ENCODE assay signal across 21 mouse cellular contexts in genomic region chr15:100680381-100680780, GRCm38 (mm10). TPM values are rescaled to one million over a fixed set of nuclear protein-coding genes. Genes with fewer than 3 reads are reported as not detected.
A peak's percentile ranks its signal among the peaks of the same experiment; 100 is the strongest.
DNase-seq lines count a peak whose midpoint lies in the region; ATAC-seq and TF ChIP-seq lines count a peak whose summit lies in the region.
"Had no signal": no experiment of that assay in that cellular context is flagged by ENCODE, and none has a peak within 500 bp of the region (broad histone marks: within the 10 kb centered on the region; RNA-seq: fewer than 3 reads in every experiment).

No protein-coding gene starts in this region.

- no peaks in the 10 kb centered on the region for H3K36me3 ChIP-seq in hindbrain, postnatal 0 days (ENCODE audit: insufficient read depth, low read length)
- no peaks in the 10 kb centered on the region for H3K36me3 ChIP-seq in hindbrain, embryonic 14.5 days (replicated peaks; ENCODE audit: control insufficient read depth, insufficient read depth)
- H3K36me3 ChIP-seq in kidney, embryonic 16.5 days (ENCODE audit: insufficient read depth, low read length) = no peaks in the 10 kb centered on the region
- no peaks in the 10 kb centered on the region for H3K36me3 ChIP-seq in thymus, adult 2 months (ENCODE audit: control insufficient read depth, insufficient read depth, low read length)
- no peaks in the 10 kb centered on the region for H3K36me3 ChIP-seq in limb, embryonic 10.5 days
- H3K36me3 ChIP-seq: embryonic facial prominence, embryonic 15.5 days; forebrain, embryonic 10.5 days had no signal

- ATAC-seq in hindbrain, postnatal 0 days = no peak
- no peak for ATAC-seq in hindbrain, embryonic 14.5 days (ENCODE audit: low FRiP score)
- no peak; the same call in 1 of the 2 replicates for ATAC-seq in kidney, embryonic 16.5 days (ENCODE audit: low FRiP score, low TSS enrichment)
- ATAC-seq: forebrain, embryonic 14.5 days had no signal

- 57% methylated on average over 3 of the region's 3 CpGs for WGBS in hindbrain, postnatal 0 days
- 67% methylated on average over 3 of the region's 3 CpGs for WGBS in hindbrain, embryonic 14.5 days
- 34% methylated on average over 3 of the region's 3 CpGs for WGBS in kidney, embryonic 16.5 days
- 32% methylated on average over 3 of the region's 3 CpGs for WGBS in thymus, adult 2 months
- 54% methylated on average over 3 of the region's 3 CpGs for WGBS in limb, embryonic 10.5 days

- H3K27me3 ChIP-seq in hindbrain, postnatal 0 days (ENCODE audit: insufficient read depth, low read length) = no peaks in the 10 kb centered on the region
- no peaks in the 10 kb centered on the region for H3K27me3 ChIP-seq in hindbrain, embryonic 14.5 days (ENCODE audit: control insufficient read depth, insufficient read depth, low read length)
- H3K27me3 ChIP-seq in kidney, embryonic 16.5 days (ENCODE audit: insufficient read depth, low read length) = no peaks in the 10 kb centered on the region
- no peaks in the 10 kb centered on the region for H3K27me3 ChIP-seq in thymus, adult 2 months (ENCODE audit: control insufficient read depth, insufficient read depth, low read length)
- peaks cover 12% of the 10 kb centered on the region for H3K27me3 ChIP-seq in limb, embryonic 10.5 days (ENCODE audit: low read depth, poor library complexity, severe bottlenecking)

- no peak overlapping the region for H3K4me2 ChIP-seq in hindbrain, postnatal 0 days (ENCODE audit: low read depth, low read length)
- H3K4me2 ChIP-seq in hindbrain, embryonic 14.5 days (replicated peaks) = no peak overlapping the region
- 0 out of 2 replicates have a peak overlapping the region, but pooled peaks have one; percentile 19 for H3K4me2 ChIP-seq in kidney, embryonic 16.5 days (replicated peaks; ENCODE audit: low read depth, low read length)
- H3K4me2 ChIP-seq: embryonic facial prominence, embryonic 15.5 days had no signal

- H3K4me3 ChIP-seq in hindbrain, postnatal 0 days (ENCODE audit: low read length) = no peak overlapping the region
- H3K4me3 ChIP-seq in hindbrain, embryonic 14.5 days (replicated peaks; ENCODE audit: low read length) = no peak overlapping the region
- H3K4me3 ChIP-seq in kidney, embryonic 16.5 days (ENCODE audit: low read length) = no peak overlapping the region
- no peak overlapping the region for H3K4me3 ChIP-seq in thymus, adult 2 months (ENCODE audit: control insufficient read depth, insufficient read depth, low read length)
- no peak overlapping the region for H3K4me3 ChIP-seq in limb, embryonic 10.5 days
- H3K4me3 ChIP-seq: embryonic facial prominence, embryonic 15.5 days; erythroblast, embryonic 14.5 days; forebrain, embryonic 10.5 days; gastrocnemius, adult 2 months had no signal

- no peak for TF ChIP-seq POLR2A in thymus, adult 2 months (IDR thresholded peaks at IDR 0.05; ENCODE audit: control insufficient read depth, extremely low read depth, insufficient read depth, low read length, poor library complexity)

- TF ChIP-seq CTCF in hindbrain, postnatal 0 days (IDR thresholded peaks at IDR 0.05; ENCODE audit: low read depth) = no peak
- no peak for TF ChIP-seq CTCF in thymus, adult 2 months (IDR thresholded peaks at IDR 0.05; ENCODE audit: borderline replicate concordance, control insufficient read depth, extremely low read depth, insufficient read depth, low read length, poor library complexity)

- DNase-seq in hindbrain, postnatal 0 days (ENCODE audit: low spot score) = no peak
- no peak for DNase-seq in hindbrain, embryonic 14.5 days (ENCODE audit: low spot score)
- no peak for DNase-seq in kidney, postnatal 4 days
- peak; percentile 56 for DNase-seq in thymus, postnatal 0 days (ENCODE audit: low spot score)
- no peak for DNase-seq in thymus, adult 2 months
- no peak for DNase-seq in limb, embryonic 10.5 days (ENCODE audit: low spot score)
- DNase-seq: adrenal gland, postnatal 10 days; cerebellum, adult 11 months; cerebellum, adult 8-10 months; cerebellum, postnatal 14 days; embryo, embryonic 11 days; gastrocnemius, adult 2 months; gastrocnemius, postnatal 25 days; heart, postnatal 10 days; heart, postnatal 4 days had no signal

- H3K9me3 ChIP-seq in hindbrain, postnatal 0 days (ENCODE audit: low read length) = no peaks in the 10 kb centered on the region
- H3K9me3 ChIP-seq in hindbrain, embryonic 14.5 days (ENCODE audit: control insufficient read depth, low read length) = no peaks in the 10 kb centered on the region
- no peaks in the 10 kb centered on the region for H3K9me3 ChIP-seq in kidney, embryonic 16.5 days (ENCODE audit: low read length)
- no peaks in the 10 kb centered on the region for H3K9me3 ChIP-seq in limb, embryonic 10.5 days (replicated peaks)
- H3K9me3 ChIP-seq: embryonic facial prominence, embryonic 15.5 days; forebrain, embryonic 10.5 days had no signal

- no peak overlapping the region for H3K27ac ChIP-seq in hindbrain, postnatal 0 days
- no peak overlapping the region for H3K27ac ChIP-seq in hindbrain, embryonic 14.5 days
- H3K27ac ChIP-seq in kidney, embryonic 16.5 days (ENCODE audit: low read length) = peak overlapping the region; percentile 85
- no peak overlapping the region for H3K27ac ChIP-seq in thymus, adult 2 months (ENCODE audit: control insufficient read depth, insufficient read depth, low read length)
- H3K27ac ChIP-seq in limb, embryonic 10.5 days = no peak overlapping the region
- H3K27ac ChIP-seq: embryonic facial prominence, embryonic 15.5 days; forebrain, embryonic 10.5 days; gastrocnemius, adult 2 months had no signal

- H3K4me1 ChIP-seq in hindbrain, postnatal 0 days (ENCODE audit: insufficient read depth, low read length) = no peaks in the 10 kb centered on the region
- H3K4me1 ChIP-seq in hindbrain, embryonic 14.5 days (replicated peaks; ENCODE audit: control insufficient read depth, insufficient read depth, low read length) = no peaks in the 10 kb centered on the region
- H3K4me1 ChIP-seq in kidney, embryonic 16.5 days (ENCODE audit: insufficient read depth, low read length) = peaks cover 40% of the 10 kb centered on the region
- peaks cover 13% of the 10 kb centered on the region for H3K4me1 ChIP-seq in thymus, adult 2 months (replicated peaks; ENCODE audit: control insufficient read depth, insufficient read depth, low read length)
- H3K4me1 ChIP-seq in limb, embryonic 10.5 days = peaks cover 21% of the 10 kb centered on the region
- H3K4me1 ChIP-seq: embryonic facial prominence, embryonic 15.5 days had no signal

- H3K9ac ChIP-seq in hindbrain, postnatal 0 days (replicated peaks; ENCODE audit: low read length) = 0 out of 2 replicates have a peak overlapping the region, but pooled peaks have one; percentile 17
- no peak overlapping the region for H3K9ac ChIP-seq in hindbrain, embryonic 14.5 days
- peak overlapping the region; percentile 24; the same call in 1 of the 2 replicates for H3K9ac ChIP-seq in kidney, embryonic 16.5 days (replicated peaks; ENCODE audit: low read length)
- H3K9ac ChIP-seq: embryonic facial prominence, embryonic 15.5 days had no signal

RNA-seq across cellular contexts. Expression of gene Cela1, which starts 7.3 kb away (rescaled TPM):
- 1.8 and 4.7 TPM in 2 replicates for total RNA-seq in hindbrain, postnatal 0 days (2014; rRNA removed)
- 2.4 and 3.1 TPM in 2 replicates for polyA plus RNA-seq in hindbrain, postnatal 0 days (2015; fragmentation: Nextera tagmentation; extraction: Ambion mirVana)
- 1.0 and 1.4 TPM in 2 replicates for polyA plus RNA-seq in hindbrain, embryonic 14.5 days (2014; fragmentation: Nextera tagmentation; extraction: Ambion mirVana)
- polyA plus RNA-seq in kidney, embryonic 16.5 days (2015; fragmentation: Nextera tagmentation; extraction: Ambion mirVana) = 27.1 and 41.9 TPM in 2 replicates
- polyA plus RNA-seq in thymus, postnatal 0 days (2015; fragmentation: Nextera tagmentation; extraction: Ambion mirVana) = 6.2 and 13.1 TPM in 2 replicates
- polyA plus RNA-seq in thymus, adult 2 months (2012; rRNA removed) = 10.4 and 11.7 TPM in 2 replicates
- polyA plus RNA-seq in limb, embryonic 10.5 days (2016; fragmentation: Nextera tagmentation; extraction: Ambion mirVana) = 0.74 and 1.7 TPM in 2 replicates
- total RNA-seq: gastrocnemius, adult 2 months; gastrocnemius, postnatal 25 days; heart, postnatal 4 days had no signal

RNA-seq across cellular contexts. Expression of gene Bin2, which starts 11.0 kb away (rescaled TPM):
- 0.61 and 0.63 TPM in 2 replicates for total RNA-seq in hindbrain, postnatal 0 days (2014; rRNA removed)
- polyA plus RNA-seq in hindbrain, postnatal 0 days (2015; fragmentation: Nextera tagmentation; extraction: Ambion mirVana) = 1.1 and 1.4 TPM in 2 replicates
- polyA plus RNA-seq in hindbrain, embryonic 14.5 days (2014; fragmentation: Nextera tagmentation; extraction: Ambion mirVana) = 1.1 and 2.2 TPM in 2 replicates
- 2.1 and 3.0 TPM in 2 replicates for polyA plus RNA-seq in kidney, embryonic 16.5 days (2015; fragmentation: Nextera tagmentation; extraction: Ambion mirVana)
- polyA plus RNA-seq in thymus, postnatal 0 days (2015; fragmentation: Nextera tagmentation; extraction: Ambion mirVana) = 33.1 and 45.9 TPM in 2 replicates
- polyA plus RNA-seq in thymus, adult 2 months (2012; rRNA removed) = 114 and 131 TPM in 2 replicates
- 2.6 and 3.5 TPM in 2 replicates for polyA plus RNA-seq in limb, embryonic 10.5 days (2016; fragmentation: Nextera tagmentation; extraction: Ambion mirVana)
- polyA plus RNA-seq: C2C12 had no signal

RNA-seq across cellular contexts. Expression of gene Smagp, which starts 43.6 kb away (rescaled TPM):
- total RNA-seq in hindbrain, postnatal 0 days (2014; rRNA removed) = 2.7 and 5.8 TPM in 2 replicates
- 3.3 and 4.3 TPM in 2 replicates for polyA plus RNA-seq in hindbrain, postnatal 0 days (2015; fragmentation: Nextera tagmentation; extraction: Ambion mirVana)
- 3.0 and 5.0 TPM in 2 replicates for polyA plus RNA-seq in hindbrain, embryonic 14.5 days (2014; fragmentation: Nextera tagmentation; extraction: Ambion mirVana)
- 41.6 and 45.4 TPM in 2 replicates for polyA plus RNA-seq in kidney, embryonic 16.5 days (2015; fragmentation: Nextera tagmentation; extraction: Ambion mirVana)
- 4.8 TPM in 2 replicates for polyA plus RNA-seq in thymus, postnatal 0 days (2015; fragmentation: Nextera tagmentation; extraction: Ambion mirVana)
- polyA plus RNA-seq in thymus, adult 2 months (2012; rRNA removed) = 11.0 and 11.7 TPM in 2 replicates
- polyA plus RNA-seq in limb, embryonic 10.5 days (2016; fragmentation: Nextera tagmentation; extraction: Ambion mirVana) = 5.0 and 6.7 TPM in 2 replicates

RNA-seq across cellular contexts. Expression of gene Galnt6, which starts 48.8 kb away (rescaled TPM):
- total RNA-seq in hindbrain, postnatal 0 days (2014; rRNA removed) = 0.25 and 0.37 TPM in 2 replicates
- 0.34 TPM in 2 replicates for polyA plus RNA-seq in hindbrain, postnatal 0 days (2015; fragmentation: Nextera tagmentation; extraction: Ambion mirVana)
- polyA plus RNA-seq in hindbrain, embryonic 14.5 days (2014; fragmentation: Nextera tagmentation; extraction: Ambion mirVana) = 0.16 TPM in 2 replicates
- 0.87 and 1.1 TPM in 2 replicates for polyA plus RNA-seq in kidney, embryonic 16.5 days (2015; fragmentation: Nextera tagmentation; extraction: Ambion mirVana)
- 16.6 and 16.9 TPM in 2 replicates for polyA plus RNA-seq in thymus, postnatal 0 days (2015; fragmentation: Nextera tagmentation; extraction: Ambion mirVana)
- polyA plus RNA-seq in thymus, adult 2 months (2012; rRNA removed) = 34.7 and 39.4 TPM in 2 replicates
- 0.11 and 0.26 TPM in 2 replicates for polyA plus RNA-seq in limb, embryonic 10.5 days (2016; fragmentation: Nextera tagmentation; extraction: Ambion mirVana)
- polyA plus RNA-seq: forebrain, embryonic 10.5 days had no signal
